Mouse (Mus musculus) stomach, postnatal 0 days (tissue): ENCODE measurements around the gene Gm27029. TPM values are rescaled to one million over a fixed set of nuclear protein-coding genes. Genes with fewer than 3 reads are reported as not detected.
A peak's percentile ranks its signal among the peaks of the same experiment; 100 is the strongest.

ENCODE experiments used
- ATAC-seq: fragments of 200-750 bp; cut with Nextera tagmentation; 2 replicates; pipeline ENCODE4 v1.8.0; 2017; ENCODE audit not compliant: low FRiP score, low TSS enrichment
- DNase-seq: peaks from one replicate; pipeline ENCODE4 v3.0.0-alpha.2; 2016; ENCODE audit warnings: low spot score
- H3K27ac ChIP-seq: fragments of 300-500 bp; sonication (generic); replicated peaks from 2 replicates; pipeline ENCODE4 v1.5.1; 2014; ENCODE audit warnings: mild to moderate bottlenecking, control low read depth
- H3K27me3 ChIP-seq: fragments of 300-500 bp; sonication (generic); 2 replicates; pipeline ENCODE4 v1.6.1; 2014; ENCODE audit warnings: low read length; ENCODE audit not compliant: control insufficient read depth, insufficient read depth
- H3K36me3 ChIP-seq: fragments of 300-500 bp; sonication (generic); 2 replicates; pipeline ENCODE4 v1.6.1; 2014; ENCODE audit warnings: low read length, mixed read lengths; ENCODE audit not compliant: control insufficient read depth, insufficient read depth
- H3K4me1 ChIP-seq: fragments of 300-500 bp; sonication (generic); replicated peaks from 2 replicates; pipeline ENCODE4 v1.6.1; 2014; ENCODE audit warnings: antibody characterized with exemption; ENCODE audit not compliant: control insufficient read depth, insufficient read depth
- H3K4me2 ChIP-seq: fragments of 300-500 bp; sonication (generic); replicated peaks from 2 replicates; pipeline ENCODE4 v1.6.1; 2014; ENCODE audit warnings: low read depth, mild to moderate bottlenecking, control low read depth, moderate library complexity
- H3K4me3 ChIP-seq: fragments of 300-500 bp; sonication (generic); 2 replicates; pipeline ENCODE4 v1.5.1; 2014; ENCODE audit warnings: low read depth, low read length, control low read depth
- H3K9ac ChIP-seq: fragments of 300-500 bp; sonication (generic); 2 replicates; pipeline ENCODE4 v1.6.1; 2014; ENCODE audit warnings: mild to moderate bottlenecking, low read length, control low read depth, mixed read lengths
- H3K9me3 ChIP-seq: fragments of 300-500 bp; sonication (generic); 2 replicates; pipeline ENCODE4 v1.6.1; 2016; ENCODE audit warnings: low read length; ENCODE audit not compliant: control insufficient read depth
- CTCF ChIP-seq: IDR thresholded peaks from 2 replicates; pipeline ENCODE4 v1.5.1; 2016; ENCODE audit warnings: antibody characterized with exemption, low read depth, mild to moderate bottlenecking, moderate library complexity
- EP300 ChIP-seq: optimal IDR thresholded peaks from 2 replicates; pipeline ENCODE3; 2016; ENCODE audit warnings: antibody characterized with exemption
- WGBS: fragments of 180-500 bp; shearing (Covaris S2); extraction: QIAGEN DNeasy Blood & Tissue Kit; methylation state at CpG from one replicate; pipeline ENCODE4 v1.1.7; 2014; 5-methylcytosine and 5-hydroxymethylcytosine counted together
- polyA plus RNA-seq: library from polyadenylated mRNA; unstranded; fragments of >200 nt; fragmentation: Nextera tagmentation; extraction: Ambion mirVana; gene quantifications from 2 replicates; pipeline ENCODE4 v1.2.1, GENCODE M21; 2015

Gene Gm27029
- polyA plus RNA-seq, 1 experiment from 2014 or later, result 3.1 TPM

DNA sequence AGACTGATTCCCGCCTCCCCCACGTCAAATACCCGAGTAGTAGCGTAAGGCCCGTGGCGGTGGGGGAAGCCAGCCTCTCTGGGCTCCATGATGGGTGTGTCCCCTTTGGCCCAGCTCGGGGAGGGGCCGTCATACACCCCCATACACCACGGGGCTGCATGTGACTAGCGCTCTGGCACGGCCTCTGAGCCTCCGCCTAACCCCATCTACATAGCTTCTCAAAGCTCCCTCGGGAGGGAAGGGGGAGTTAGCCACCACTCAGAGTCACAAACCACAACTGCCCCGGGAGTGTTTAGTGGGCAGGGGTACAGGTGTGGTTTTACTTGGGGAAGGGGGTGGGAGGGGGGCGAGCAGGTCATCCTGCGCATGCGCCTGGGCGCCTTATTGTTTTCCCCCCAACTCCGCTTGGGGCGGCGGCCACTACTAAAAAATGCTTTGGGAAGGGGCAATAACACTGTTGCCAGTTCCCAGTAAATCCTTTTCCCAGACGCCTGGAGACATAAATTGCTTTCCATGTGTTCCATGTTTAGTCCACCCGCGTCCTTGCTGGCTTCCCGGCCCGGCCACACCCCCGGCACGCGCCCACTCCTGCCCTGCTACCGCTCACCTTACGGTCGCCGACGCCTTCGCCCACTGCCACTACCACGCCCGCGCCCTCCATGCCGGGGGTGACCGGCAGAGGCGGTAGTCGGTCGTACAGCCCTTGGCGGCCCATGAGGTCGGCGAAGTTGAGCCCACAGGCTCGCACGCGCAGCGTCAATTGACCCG is 40.7 kb upstream of the Gm27029 start:
- Histone ChIP-seq H3K9me3 (no peaks in the 10 kb centered on the region), H3K9ac (peak overlapping the region; percentile 77), H3K36me3 (peaks cover 9% of the 10 kb centered on the region), H3K27ac (peak overlapping the region; percentile 94), H3K27me3 (no peaks in the 10 kb centered on the region), H3K4me2 (peak overlapping the region; percentile 90), H3K4me3 (peak overlapping the region; percentile 80), H3K4me1 (peaks cover 12% of the 10 kb centered on the region)
- DNase-seq (peak; percentile 80), ATAC-seq (peak; percentile 79)
- under 1% methylated on average over 51 of the region's 51 CpGs for WGBS
- TF ChIP-seq CTCF, result peak; percentile 50
- TF ChIP-seq EP300, result peak; percentile 80

DNA sequence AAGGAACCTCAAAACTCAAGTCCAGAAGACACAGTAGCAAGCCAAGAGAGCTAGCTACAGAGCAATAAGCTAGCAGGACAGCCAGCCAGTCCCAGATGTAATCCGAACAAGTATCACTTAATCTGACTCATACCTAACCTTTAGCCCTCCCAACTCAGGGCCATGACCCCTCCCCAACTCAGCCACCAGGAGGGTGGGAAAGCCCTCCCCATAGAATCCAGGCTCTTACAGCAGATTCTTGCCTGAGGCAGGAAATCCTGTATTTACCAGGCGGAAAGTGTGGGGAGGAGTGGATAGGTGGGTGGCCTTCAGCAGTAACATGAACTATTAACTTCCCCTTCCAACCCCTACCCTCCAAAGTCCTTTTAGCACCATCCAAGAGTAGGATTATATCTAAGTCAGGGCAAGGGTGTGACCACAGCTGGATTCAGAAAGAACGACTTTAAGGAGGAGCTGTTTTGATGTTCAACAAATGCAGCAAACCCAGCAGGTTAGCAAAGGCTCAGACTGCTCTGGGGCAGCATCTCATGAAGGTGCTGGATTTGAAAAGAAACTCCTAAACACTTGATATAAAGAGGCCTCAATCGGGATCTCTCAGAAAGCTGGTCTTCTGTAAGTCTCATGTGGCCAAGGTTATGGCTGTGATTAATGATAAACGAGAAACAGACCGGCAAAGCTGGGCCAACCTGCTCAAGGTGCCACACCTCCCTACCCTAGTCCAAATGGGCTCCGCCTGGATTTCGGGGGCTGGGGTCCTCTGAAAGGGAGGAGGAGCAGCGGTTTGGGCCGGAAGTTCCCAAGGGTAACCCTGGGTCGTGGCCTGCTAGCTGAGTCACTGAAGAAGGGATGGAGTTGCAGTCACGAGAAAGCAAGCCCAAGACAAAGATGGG is 39.9 kb upstream of the Gm27029 start, which contains the start of gene Rnd2:
TSS of gene Rnd2 (plus strand) at position 789 of the 890 bp plus-strand sequence.
- WGBS, result 9% methylated on average over 12 of the region's 12 CpGs
- Histone ChIP-seq H3K9ac (peak within 1 kb of the TSS; percentile 77), H3K4me3 (peak within 1 kb of the TSS; percentile 80), H3K27ac (peak within 1 kb of the TSS; percentile 94), H3K36me3 (peaks cover 11% of the 10 kb centered on the region), H3K4me1 (peaks cover 12% of the 10 kb centered on the region), H3K27me3 (no peaks in the 10 kb centered on the region), H3K4me2 (peak within 1 kb of the TSS; percentile 90), H3K9me3 (no peaks in the 10 kb centered on the region)
- ATAC-seq (no peak; the same call in 1 of the 2 replicates), DNase-seq (no peak)
- no peak for TF ChIP-seq CTCF
- TF ChIP-seq EP300, result peak; percentile 6

DNA sequence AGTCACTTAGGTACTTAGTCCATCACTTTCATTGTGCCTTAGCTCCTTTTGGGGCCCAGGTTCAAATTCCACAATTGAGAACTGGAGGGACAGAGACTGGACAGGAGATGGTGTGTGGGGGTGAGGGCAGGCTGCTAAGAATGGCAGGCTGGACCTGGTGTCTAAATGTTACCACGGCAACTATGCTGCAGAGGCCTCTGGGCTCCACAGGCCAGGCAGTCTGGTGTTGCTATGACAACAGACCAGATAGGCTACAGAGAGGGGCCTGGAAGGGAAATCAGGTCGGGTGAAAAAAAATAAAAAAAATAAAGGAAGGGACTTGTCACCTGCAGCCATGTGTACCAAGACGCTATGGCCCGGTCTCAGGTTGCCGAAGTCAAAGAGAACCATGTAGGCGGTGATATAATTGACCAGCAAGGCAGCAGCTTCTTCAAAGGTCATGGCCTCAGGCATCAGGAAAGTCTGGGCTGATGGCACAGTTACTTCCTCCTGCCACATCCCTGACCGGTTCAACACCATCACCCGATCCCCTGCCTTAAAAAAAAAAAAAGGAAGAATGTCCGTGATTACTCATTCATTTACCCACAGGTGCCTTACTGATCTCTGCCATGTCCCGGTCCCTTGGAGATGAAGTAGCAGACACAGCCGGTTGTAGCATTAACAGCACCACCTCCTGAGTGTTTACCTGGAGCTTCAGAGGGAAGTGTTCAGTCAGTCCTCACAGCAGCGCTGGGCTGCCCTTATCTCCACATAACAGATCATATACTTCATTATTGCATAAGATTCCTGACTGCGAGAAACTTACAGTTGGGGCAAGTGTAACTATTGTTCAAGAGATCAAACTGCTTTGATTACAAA is 38.2 kb upstream of the Gm27029 start:
- ATAC-seq (no peak), DNase-seq (no peak)
- H3K9ac ChIP-seq, result no peak overlapping the region
- no peaks in the 10 kb centered on the region for H3K27me3 ChIP-seq
- no peaks in the 10 kb centered on the region for H3K9me3 ChIP-seq
- H3K36me3 ChIP-seq, result peaks cover 22% of the 10 kb centered on the region
- no peak overlapping the region for H3K27ac ChIP-seq
- H3K4me2 ChIP-seq, result no peak overlapping the region
- H3K4me1 ChIP-seq, result peaks cover 12% of the 10 kb centered on the region
- H3K4me3 ChIP-seq, result no peak overlapping the region
- TF ChIP-seq CTCF (no peak), EP300 (no peak)
- WGBS, result 28% methylated on average over 13 of the region's 13 CpGs

DNA sequence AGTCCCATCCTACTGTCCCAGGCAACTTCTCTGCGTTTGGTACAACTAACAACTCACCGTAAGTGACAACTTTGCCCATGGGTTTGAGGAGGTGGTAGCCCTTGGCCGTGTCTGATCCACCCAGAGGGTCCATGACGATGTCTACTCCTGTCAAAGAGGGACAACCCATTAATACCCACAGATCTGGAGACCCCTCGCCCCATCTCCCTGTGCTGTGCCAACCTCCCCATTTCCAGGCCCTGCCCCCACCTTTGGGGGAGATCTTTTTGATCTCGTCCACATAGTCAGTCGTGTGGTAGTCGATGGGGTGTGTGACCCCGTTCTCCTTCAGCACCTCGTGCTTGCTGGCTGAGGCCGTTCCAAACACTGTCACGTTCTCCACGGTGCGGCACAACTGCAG is 37.5 kb upstream of the Gm27029 start:
- WGBS, result 80% methylated on average over 14 of the region's 14 CpGs
- H3K36me3 ChIP-seq, result peaks cover 23% of the 10 kb centered on the region
- ATAC-seq (no peak), DNase-seq (no peak)
- H3K4me3 ChIP-seq, result no peak overlapping the region
- H3K4me1 ChIP-seq, result peaks cover 12% of the 10 kb centered on the region
- no peak overlapping the region for H3K27ac ChIP-seq
- TF ChIP-seq CTCF (no peak), EP300 (no peak)
- no peaks in the 10 kb centered on the region for H3K27me3 ChIP-seq
- H3K9me3 ChIP-seq, result no peaks in the 10 kb centered on the region
- no peak overlapping the region for H3K9ac ChIP-seq
- no peak overlapping the region for H3K4me2 ChIP-seq

DNA sequence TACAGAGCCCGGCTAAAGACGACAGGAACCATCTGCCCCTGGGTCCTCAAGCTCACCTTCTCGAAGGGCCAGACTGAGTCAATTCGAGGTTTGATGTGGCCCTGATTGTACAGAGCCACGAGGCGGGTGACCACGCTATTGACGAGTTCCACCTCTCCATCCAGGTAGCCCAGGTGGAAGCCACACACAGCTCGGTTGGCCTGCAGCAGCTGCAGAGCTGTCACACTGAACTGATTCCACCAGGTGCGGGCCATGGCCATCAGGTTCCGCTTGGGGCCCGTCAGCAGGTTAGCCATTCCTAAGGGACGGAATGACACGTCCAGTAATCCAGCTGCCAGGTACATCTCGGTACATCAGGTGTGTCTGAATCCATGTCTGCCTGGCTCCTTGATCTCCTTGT is 35.7 kb upstream of the Gm27029 start:
- no peak overlapping the region for H3K27ac ChIP-seq
- H3K4me2 ChIP-seq, result no peak overlapping the region
- no peak for DNase-seq

More for the DNA sequence above, 35.7 kb upstream of the Gm27029 start:
- 79% methylated on average over 15 of the region's 15 CpGs for WGBS
- H3K36me3 ChIP-seq, result peaks cover 26% of the 10 kb centered on the region
- H3K9ac ChIP-seq, result no peak overlapping the region
- H3K4me3 ChIP-seq, result no peak overlapping the region
- ATAC-seq, result no peak
- TF ChIP-seq EP300, result no peak
- TF ChIP-seq CTCF, result no peak
- H3K9me3 ChIP-seq, result no peaks in the 10 kb centered on the region
- H3K4me1 ChIP-seq, result peaks cover 12% of the 10 kb centered on the region
- H3K27me3 ChIP-seq, result no peaks in the 10 kb centered on the region
